Mouse (Mus musculus) kidney, adult 2 months (tissue): ENCODE results near the gene Wbp2. TPM values are rescaled to one million over a fixed set of nuclear protein-coding genes. Genes with fewer than 3 reads are reported as not detected.

ENCODE experiments used
- DNase-seq: peaks from one replicate; pipeline ENCODE4 v3.0.0; 2021
- H3K27ac ChIP-seq: fragments of 200-500 bp; 2 replicates; pipeline ENCODE4 v1.5.1; 2012; ENCODE audit warnings: low read depth, low read length, control low read depth, inconsistent platforms; ENCODE audit not compliant: insufficient read depth
- H3K27me3 ChIP-seq: fragments of 200-500 bp; replicated peaks from 2 replicates; pipeline ENCODE4 v1.6.1; 2012; ENCODE audit warnings: mild to moderate bottlenecking, moderate library complexity, low read length, inconsistent platforms; ENCODE audit not compliant: control insufficient read depth, insufficient read depth
- H3K36me3 ChIP-seq: fragments of 200-500 bp; 2 replicates; pipeline ENCODE4 v1.6.1; 2012; ENCODE audit warnings: mild to moderate bottlenecking, moderate library complexity, low read length, inconsistent platforms; ENCODE audit not compliant: control insufficient read depth, insufficient read depth
- H3K4me1 ChIP-seq: fragments of 200-500 bp; 2 replicates; pipeline ENCODE4 v1.6.1; 2011; ENCODE audit warnings: low read length; ENCODE audit not compliant: control insufficient read depth, insufficient read depth
- H3K4me3 ChIP-seq: fragments of 200-500 bp; 2 replicates; pipeline ENCODE4 v1.5.1; 2011; ENCODE audit warnings: mild to moderate bottlenecking, low read depth, low read length, control low read depth; ENCODE audit not compliant: insufficient read depth
- CTCF ChIP-seq: fragments of 200-500 bp; conservative IDR thresholded peaks from 2 replicates; pipeline ENCODE4 v1.5.1; 2011; ENCODE audit warnings: low read depth, mild to moderate bottlenecking, control low read depth, low read length, moderate library complexity, mixed read lengths; ENCODE audit not compliant: insufficient read depth, insufficient read length
- POLR2A ChIP-seq: fragments of 200-500 bp; IDR thresholded peaks from one replicate; pipeline ENCODE4 v1.6.1; 2011; ENCODE audit warnings: low read depth, low read length, control low read depth
- WGBS: fragments of 180-500 bp; shearing (Covaris S2); methylation state at CpG from one replicate; pipeline ENCODE4 v1.1.7; 2018; 5-methylcytosine and 5-hydroxymethylcytosine counted together
- polyA plus RNA-seq: library from polyadenylated mRNA; depleted of rRNA; stranded (reverse); fragments of >200 nt; gene quantifications from 2 replicates; pipeline ENCODE4 v1.2.3, GENCODE M21; 2012

The Wbp2 gene
- polyA plus RNA-seq, 1 experiment = 392 TPM

- H3K27ac ChIP-seq = no peak overlapping the region
- peaks cover 6% of the 10 kb centered on the region for H3K4me1 ChIP-seq
- no peak overlapping the region for H3K4me3 ChIP-seq
- WGBS = 42% methylated on average over 6 of the region's 6 CpGs
- no peaks in the 10 kb centered on the region for H3K36me3 ChIP-seq
- no peak for DNase-seq
- no peak for TF ChIP-seq POLR2A
- TF ChIP-seq CTCF = no peak
- no peaks in the 10 kb centered on the region for H3K27me3 ChIP-seq
Measured at GRCm38 (mm10) chr11:116040593-116040992, 46.2 kb downstream of the Wbp2 start.

DNA sequence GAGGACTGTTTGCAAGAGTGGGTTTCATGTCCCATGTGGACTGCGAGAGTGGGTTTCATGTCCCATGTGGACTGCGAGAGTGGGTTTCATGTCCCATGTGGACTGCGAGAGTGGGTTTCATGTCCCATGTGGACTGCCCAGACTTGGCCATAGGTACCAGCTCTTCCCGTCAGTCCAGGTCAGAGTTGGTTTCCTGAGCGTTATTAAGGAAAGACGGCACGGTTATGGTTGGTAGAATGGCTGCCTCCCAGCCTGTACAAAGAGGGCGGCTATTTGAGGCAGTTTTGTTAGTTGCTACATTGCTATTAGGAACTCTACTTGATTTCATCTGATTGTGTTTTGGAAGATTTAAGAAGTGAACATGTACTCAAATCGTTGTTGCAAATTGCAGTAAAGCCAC, 49.0 kb downstream of the Wbp2 start:
- 84% methylated on average over 9 of the region's 9 CpGs for WGBS
- Histone ChIP-seq H3K27ac (no peak overlapping the region), H3K27me3 (no peaks in the 10 kb centered on the region), H3K4me3 (no peak overlapping the region), H3K4me1 (peaks cover 6% of the 10 kb centered on the region), H3K36me3 (no peaks in the 10 kb centered on the region)
- TF ChIP-seq CTCF (no peak), POLR2A (no peak)
- no peak for DNase-seq

- DNase-seq = no peak
- Histone ChIP-seq H3K27me3 (no peaks in the 10 kb centered on the region), H3K4me3 (no peak overlapping the region), H3K27ac (no peak overlapping the region), H3K36me3 (no peaks in the 10 kb centered on the region), H3K4me1 (peaks cover 7% of the 10 kb centered on the region)
- 67% methylated on average over 3 of the region's 3 CpGs for WGBS
- TF ChIP-seq POLR2A (no peak), CTCF (no peak)
Measured at GRCm38 (mm10) chr11:116036671-116037070, 50.1 kb downstream of the Wbp2 start.

DNA sequence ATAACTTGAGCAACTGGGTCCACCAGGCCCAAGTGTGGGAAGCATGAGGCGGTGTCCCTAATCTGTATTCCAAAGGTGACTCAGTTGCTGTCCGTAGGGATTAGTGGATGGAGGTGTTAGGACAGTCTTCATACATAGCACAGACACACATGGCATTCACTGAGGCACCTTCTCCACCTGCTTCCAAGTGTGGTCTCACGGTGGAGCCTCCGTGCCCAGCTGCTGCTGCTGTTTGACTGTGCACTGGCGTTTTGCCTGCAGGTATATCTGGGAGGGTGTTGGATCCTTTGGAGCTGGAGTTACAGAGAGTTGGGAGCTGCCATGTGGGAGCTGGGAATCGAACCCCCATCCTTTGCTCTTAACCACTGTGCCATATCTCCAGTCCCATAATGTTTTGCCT, 52.2 kb downstream of the Wbp2 start:
- no peak for DNase-seq
- H3K27ac ChIP-seq = no peak overlapping the region
- H3K4me3 ChIP-seq = no peak overlapping the region
- WGBS = 93% methylated on average over 6 of the region's 6 CpGs
- no peaks in the 10 kb centered on the region for H3K36me3 ChIP-seq
- H3K4me1 ChIP-seq = peaks cover 8% of the 10 kb centered on the region; the same call in 1 of the 2 replicates
- no peaks in the 10 kb centered on the region for H3K27me3 ChIP-seq
- TF ChIP-seq CTCF = no peak
- no peak for TF ChIP-seq POLR2A

DNA sequence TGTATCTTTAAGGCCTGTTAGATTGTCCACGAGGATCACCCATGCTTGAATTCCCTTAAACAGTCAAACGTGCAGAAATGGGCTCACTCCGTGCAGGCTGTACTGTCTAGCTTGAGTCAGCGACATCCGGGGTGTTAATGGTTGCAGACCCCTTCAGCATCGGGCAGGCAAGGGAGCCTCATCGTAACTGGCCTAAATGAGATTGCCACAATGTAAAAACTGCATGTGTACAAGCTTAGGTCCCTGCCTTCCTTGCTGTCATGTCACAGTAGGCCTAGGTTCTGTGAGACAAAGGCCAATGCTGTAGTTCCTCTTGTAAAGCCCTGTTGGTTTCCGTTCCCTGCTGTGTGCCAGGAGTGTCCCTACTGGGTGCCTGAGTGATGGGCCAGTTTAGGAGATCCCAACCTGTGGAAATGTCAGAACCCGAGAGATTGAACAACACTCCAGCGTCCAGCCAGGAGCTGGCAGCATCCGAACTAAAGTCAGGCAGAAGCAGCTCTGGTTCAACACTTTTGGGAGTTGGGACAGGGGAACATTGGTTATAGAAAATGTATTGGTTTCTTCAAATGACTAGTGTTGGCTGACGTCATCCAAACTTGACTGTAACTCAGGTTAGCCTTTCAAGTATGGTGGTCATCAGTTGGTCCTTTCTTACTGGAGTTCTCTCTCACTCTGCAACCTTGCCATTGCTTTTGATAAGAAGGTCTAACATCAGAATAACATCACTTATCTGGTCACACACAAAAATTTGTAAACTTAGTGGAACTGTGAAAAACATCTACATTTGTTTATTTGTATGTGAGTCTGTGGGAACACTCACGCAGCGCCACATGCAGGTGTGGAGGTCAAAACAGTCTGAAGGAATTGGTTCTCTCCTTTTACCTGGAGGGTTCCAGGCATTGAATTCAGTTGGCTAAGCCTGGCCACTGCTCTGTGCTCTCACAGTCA, 55.6 kb downstream of the Wbp2 start:
- TF ChIP-seq POLR2A (no peak), CTCF (no peak)
- no peak for DNase-seq
- peak overlapping the region; percentile 98 for H3K27ac ChIP-seq
- peaks cover 8% of the 10 kb centered on the region; the same call in 1 of the 2 replicates for H3K4me1 ChIP-seq
- 23% methylated on average over 14 of the region's 14 CpGs for WGBS
- H3K4me3 ChIP-seq = peak overlapping the region; percentile 65
- H3K36me3 ChIP-seq = no peaks in the 10 kb centered on the region
- H3K27me3 ChIP-seq = no peaks in the 10 kb centered on the region

GRCm38 (mm10) chr11:116030088-116030897, 56.5 kb downstream of the Wbp2 start, which contains the start of gene Unk:
TSS of gene Unk (plus strand) at chr11:116030322.
- no peak for TF ChIP-seq CTCF
- TF ChIP-seq POLR2A = peak; percentile 80
- H3K27me3 ChIP-seq = no peaks in the 10 kb centered on the region

More at GRCm38 (mm10) chr11:116030088-116030897, 56.5 kb downstream of the Wbp2 start, which contains the start of gene Unk:
- H3K4me1 ChIP-seq = peaks cover 8% of the 10 kb centered on the region; the same call in 1 of the 2 replicates
- DNase-seq = peak; percentile 99
- peak within 1 kb of the TSS; percentile 65 for H3K4me3 ChIP-seq
- H3K27ac ChIP-seq = peak within 1 kb of the TSS; percentile 98
- WGBS = under 1% methylated on average over 66 of the region's 67 CpGs
- no peaks in the 10 kb centered on the region for H3K36me3 ChIP-seq
